Mouse (Mus musculus): ENCODE results near the gene Vmn1r32. TPM values are rescaled to one million over a fixed set of nuclear protein-coding genes. Genes with fewer than 3 reads are reported as not detected.
A peak's percentile ranks its signal among the peaks of the same experiment; 100 is the strongest.

Vmn1r32 gene
- not detected for total RNA-seq (2021)

- intact Hi-C loops (cut with DNase I): no loop called here
- no peak for DNase-seq (ENCODE audit: low spot score in 2 of 2)
Observed at GRCm38 (mm10) chr6:66559996-66560395, at the start of gene Vmn1r32. Gene Vmn1r32, minus strand, starts transcription at chr6:66560096.

GRCm38 (mm10) chr6:66595804-66596203 lies 35.9 kb upstream of the Vmn1r32 start:
- intact Hi-C loops (cut with DNase I): no loop called here
- DNase-seq (ENCODE audit: low spot score in 2 of 2): no peak

GRCm38 (mm10) chr6:66535966-66536365 lies 23.9 kb downstream of the Vmn1r32 start:
- DNase-seq (ENCODE audit: low spot score in 2 of 2): no peak
- intact Hi-C loops (cut with DNase I): loop anchor here (10.0 kb wide), 1 partner anchor 1411 kb away; no protein-coding TSS in a partner anchor

GRCm38 (mm10) chr6:66535028-66535862 lies 24.7 kb downstream of the Vmn1r32 start, which contains the start of gene Mad2l1:
Gene Mad2l1, plus strand, starts transcription at chr6:66535390.
- peak; percentile 94 for DNase-seq (ENCODE audit: low spot score in 2 of 2)
- intact Hi-C loops (cut with DNase I): loop anchor here (10.0 kb wide), 1 partner anchor 1410 kb away; no protein-coding TSS in a partner anchor

- no peak for DNase-seq (ENCODE audit: low spot score in 2 of 2)
- intact Hi-C loops (cut with DNase I): loop anchor here (5.0 to 10.0 kb wide), 2 partner anchors 1022 to 1410 kb away; no protein-coding TSS in a partner anchor
Observed at GRCm38 (mm10) chr6:66534366-66534941, 25.4 kb downstream of the Vmn1r32 start.

GRCm38 (mm10) chr6:66533241-66533640 lies 26.7 kb downstream of the Vmn1r32 start:
- no peak for DNase-seq (ENCODE audit: low spot score in 2 of 2)
- intact Hi-C loops (cut with DNase I): loop anchor here (5.0 to 10.0 kb wide), 2 partner anchors 1021 to 1408 kb away; no protein-coding TSS in a partner anchor

- DNase-seq (ENCODE audit: low spot score in 2 of 2): no peak
- intact Hi-C loops (cut with DNase I): no loop called here
Observed at GRCm38 (mm10) chr6:66528386-66528785, 31.5 kb downstream of the Vmn1r32 start.

- DNase-seq (ENCODE audit: low spot score in 2 of 2): no peak
- intact Hi-C loops (cut with DNase I): no loop called here
Observed at GRCm38 (mm10) chr6:66516368-66516767, 43.5 kb downstream of the Vmn1r32 start.

Other genes starting within 250 kb of the Vmn1r32 start
- 1 to 10 TPM; 8.0 to 8.7 TPM for gene Mad2l1, start 24.7 kb downstream of the Vmn1r32 start, total RNA-seq (2021)
- gene Vmn1r33, start 58.2 kb upstream of the Vmn1r32 start, total RNA-seq (2021): not detected
- gene Vmn1r34, start 83.8 kb upstream of the Vmn1r32 start, total RNA-seq (2021): not detected
- gene Vmn1r35, start 125.8 kb upstream of the Vmn1r32 start, total RNA-seq (2021): not detected
- gene Vmn1r36, start 159.1 kb upstream of the Vmn1r32 start, total RNA-seq (2021): not detected
- gene Vmn1r37, start 169.3 kb upstream of the Vmn1r32 start, total RNA-seq (2021): not detected
- gene Vmn1r38, start 222.5 kb upstream of the Vmn1r32 start, total RNA-seq (2021): not detected